Mouse (Mus musculus) MEL (cell line): ENCODE measurements around the gene Dtx4. TPM values are rescaled to one million over a fixed set of nuclear protein-coding genes. Genes with fewer than 3 reads are reported as not detected.

Experiments used
- DNase-seq: peaks from one replicate; pipeline ENCODE4 v3.0.0; 2011; ENCODE audit warnings: low read depth, low spot score
- H3K27ac ChIP-seq: 2 replicates; pipeline ENCODE4 v1.5.1; 2012; ENCODE audit warnings: low read depth, mild to moderate bottlenecking, control low read depth, low read length, moderate library complexity; ENCODE audit not compliant: control insufficient read depth
- H3K27me3 ChIP-seq, 2 experiments: fragments of 150-350 bp in 1 of 2; sonication (generic) in 1 of 2; 2 replicates each; pipeline ENCODE4 v1.6.1; 2012; ENCODE audit warnings: low read length in 2 of 2, mild to moderate bottlenecking in 2 of 2, improper control_type of control experiment in 1 of 2, moderate library complexity in 1 of 2; ENCODE audit not compliant: insufficient read depth in 2 of 2, control insufficient read depth in 1 of 2
- H3K36me3 ChIP-seq, 2 experiments: 2 replicates each; pipeline ENCODE4 v1.6.1; 2012 to 2014; ENCODE audit warnings: low read length in 2 of 2, improper control_type of control experiment in 1 of 2, inconsistent platforms in 1 of 2, mild to moderate bottlenecking in 1 of 2; ENCODE audit not compliant: insufficient read depth in 2 of 2, control insufficient read depth in 1 of 2
- H3K4me1 ChIP-seq, 2 experiments: fragments of 150-350 bp in 1 of 2; sonication (generic) in 1 of 2; 2 replicates each; pipeline ENCODE4 v1.6.1; 2012; ENCODE audit warnings: low read length in 2 of 2, improper control_type of control experiment in 1 of 2, mild to moderate bottlenecking in 1 of 2; ENCODE audit not compliant: insufficient read depth in 2 of 2, control insufficient read depth in 1 of 2
- H3K4me3 ChIP-seq, 2 experiments: fragments of 150-350 bp in 1 of 2; sonication (generic) in 1 of 2; 2 replicates each; pipeline ENCODE4 v1.5.1; 2012; ENCODE audit warnings: low read depth in 2 of 2, low read length in 2 of 2, mild to moderate bottlenecking in 2 of 2, moderate library complexity in 2 of 2, control low read depth in 1 of 2, improper control_type of control experiment in 1 of 2; ENCODE audit not compliant: control insufficient read depth in 1 of 2, insufficient read depth in 1 of 2
- H3K79me2 ChIP-seq: 2 replicates; pipeline ENCODE4 v1.6.1; 2012; ENCODE audit warnings: mild to moderate bottlenecking, low read length, moderate library complexity; ENCODE audit not compliant: control insufficient read depth, poor library complexity, insufficient read depth
- H3K9ac ChIP-seq: 2 replicates; pipeline ENCODE4 v1.6.1; 2012; ENCODE audit warnings: low read depth, mild to moderate bottlenecking, control low read depth, low read length, moderate library complexity; ENCODE audit not compliant: control insufficient read depth, poor library complexity, severe bottlenecking
- H3K9me3 ChIP-seq: fragments of 150-350 bp; sonication (generic); replicated peaks from 2 replicates; pipeline ENCODE4 v1.6.1; 2012; ENCODE audit warnings: mild to moderate bottlenecking, low read length, improper control_type of control experiment, moderate library complexity; ENCODE audit not compliant: insufficient read depth
- E2F4 ChIP-seq: IDR thresholded peaks from 2 replicates; pipeline ENCODE4 v1.6.1; 2011; ENCODE audit warnings: low read depth, low read length, improper control_type of control experiment, borderline replicate concordance
- ELF1 ChIP-seq: IDR thresholded peaks from 2 replicates; pipeline ENCODE4 v1.6.1; 2014; ENCODE audit warnings: low read depth, mild to moderate bottlenecking, inconsistent platforms, low read length, improper control_type of control experiment, moderate library complexity
- ETS1 ChIP-seq: IDR thresholded peaks from 2 replicates; pipeline ENCODE4 v1.6.1; 2012; ENCODE audit warnings: low read depth, mild to moderate bottlenecking, inconsistent platforms, low read length, improper control_type of control experiment, moderate library complexity
- GABPA ChIP-seq: IDR thresholded peaks from 2 replicates; pipeline ENCODE4 v1.6.1; 2012; ENCODE audit warnings: low read depth, mild to moderate bottlenecking, inconsistent platforms, low read length, improper control_type of control experiment, moderate library complexity
- JUND ChIP-seq: IDR thresholded peaks from 2 replicates; pipeline ENCODE4 v1.6.1; 2011; ENCODE audit warnings: low read depth, mild to moderate bottlenecking, improper control_type of control experiment, low read length
- KAT2A ChIP-seq: conservative IDR thresholded peaks from 2 replicates; pipeline ENCODE4 v1.6.1; 2012; ENCODE audit warnings: low read depth, low read length, improper control_type of control experiment, inconsistent platforms
- MAFK ChIP-seq: IDR thresholded peaks from 2 replicates; pipeline ENCODE4 v1.6.1; 2011; ENCODE audit warnings: low read depth, mild to moderate bottlenecking, low read length, improper control_type of control experiment, borderline replicate concordance
- MAZ ChIP-seq: IDR thresholded peaks from 2 replicates; pipeline ENCODE4 v1.6.1; 2012; ENCODE audit warnings: low read depth, mild to moderate bottlenecking, inconsistent platforms, low read length, improper control_type of control experiment
- MEF2A ChIP-seq: IDR thresholded peaks from 2 replicates; pipeline ENCODE4 v1.6.1; 2014; ENCODE audit warnings: low read depth, mild to moderate bottlenecking, inconsistent platforms, low read length, improper control_type of control experiment; ENCODE audit not compliant: poor library complexity, insufficient replicate concordance, severe bottlenecking; ENCODE audit errors: extremely low read depth
- NRF1 ChIP-seq: IDR thresholded peaks from 2 replicates; pipeline ENCODE4 v1.6.1; 2014; ENCODE audit warnings: low read depth, mild to moderate bottlenecking, inconsistent platforms, low read length, improper control_type of control experiment, moderate library complexity; ENCODE audit not compliant: poor library complexity, insufficient read depth, severe bottlenecking
- POLR2A ChIP-seq, 2 experiments: IDR thresholded peaks; 2 replicates each; pipeline ENCODE4 v1.6.1; 2011 to 2012; ENCODE audit warnings: low read length in 2 of 2, mild to moderate bottlenecking in 2 of 2, control low read depth in 1 of 2, improper control_type of control experiment in 1 of 2, low read depth in 1 of 2, moderate library complexity in 1 of 2; ENCODE audit not compliant: control insufficient read depth in 1 of 2, insufficient read depth in 1 of 2, poor library complexity in 1 of 2
- POLR2AphosphoS2 ChIP-seq: IDR thresholded peaks from 2 replicates; pipeline ENCODE4 v1.6.1; 2011; ENCODE audit warnings: low read length, improper control_type of control experiment
- POLR2AphosphoS5 ChIP-seq: IDR thresholded peaks from 2 replicates; pipeline ENCODE4 v1.6.1; 2012; ENCODE audit warnings: low read depth, borderline replicate concordance, mild to moderate bottlenecking, inconsistent platforms, low read length, moderate library complexity, mixed read lengths
- RAD21 ChIP-seq: IDR thresholded peaks from 2 replicates; pipeline ENCODE4 v1.6.1; 2011; ENCODE audit warnings: mild to moderate bottlenecking, low read depth, low read length, improper control_type of control experiment
- SIN3A ChIP-seq: IDR thresholded peaks from 2 replicates; pipeline ENCODE4 v1.6.1; 2012; ENCODE audit warnings: low read length, improper control_type of control experiment, inconsistent platforms
- USF1 ChIP-seq: IDR thresholded peaks from 2 replicates; pipeline ENCODE4 v1.6.1; 2014; ENCODE audit warnings: low read depth, mild to moderate bottlenecking, inconsistent platforms, low read length, improper control_type of control experiment, moderate library complexity
- USF2 ChIP-seq, 2 experiments: IDR thresholded peaks; 2 replicates each; pipeline ENCODE4 v1.6.1; 2011 to 2012; ENCODE audit warnings: improper control_type of control experiment in 2 of 2, low read length in 2 of 2, borderline replicate concordance in 1 of 2, inconsistent platforms in 1 of 2, low read depth in 1 of 2, mild to moderate bottlenecking in 1 of 2; ENCODE audit not compliant: insufficient read depth in 1 of 2
- ZC3H11A ChIP-seq: IDR thresholded peaks from 2 replicates; pipeline ENCODE4 v1.6.1; 2012; ENCODE audit warnings: low read depth, mild to moderate bottlenecking, inconsistent platforms, low read length, improper control_type of control experiment
- polyA plus RNA-seq, 2 experiments: library from polyadenylated mRNA; stranded (reverse) in 1 of 2; unstranded in 1 of 2; fragments of >175 nt in 1 of 2; fragments of >200 nt in 1 of 2; gene quantifications; 2 replicates each; pipeline versions ENCODE4 v1.2.1 to v1.2.4; 2012; ENCODE audit warnings: low replicate concordance in 2 of 2, low read depth in 1 of 2; ENCODE audit not compliant: insufficient read length in 2 of 2, insufficient read depth in 1 of 2, missing spikeins in 1 of 2
- total RNA-seq: library from RNA; depleted of rRNA; stranded (reverse); fragments of 300-350 nt; gene quantifications from 2 replicates; pipeline ENCODE4 v1.2.3, GENCODE M21; 2012

Gene Dtx4
- total and polyA plus RNA-seq, 3 experiments: 2.2 to 8.8 TPM; not detected in 1

DNA sequence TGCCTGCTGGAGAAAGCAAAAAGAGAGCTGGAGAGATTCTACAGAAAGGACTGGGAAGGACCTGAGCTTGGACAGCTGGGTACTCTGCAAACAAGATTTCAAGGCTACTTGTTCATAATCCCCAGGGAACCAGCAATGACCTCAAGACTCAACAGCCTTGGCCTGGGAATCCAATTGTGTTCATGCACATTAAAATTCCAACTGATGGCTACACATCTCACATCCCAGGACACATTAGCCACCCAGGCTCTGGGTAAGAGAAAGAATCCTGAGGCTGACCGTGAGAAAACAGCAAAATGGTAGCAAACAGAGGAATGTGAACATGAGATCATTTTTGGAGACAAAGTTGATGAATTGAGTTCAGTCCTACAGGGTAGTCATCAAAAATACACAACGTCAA, 5.0 kb downstream of the Dtx4 start:
- H3K9me3 ChIP-seq: no peaks in the 10 kb centered on the region
- H3K27ac ChIP-seq: no peak overlapping the region
- H3K27me3 ChIP-seq: no peaks in the 10 kb centered on the region
- H3K9ac ChIP-seq: no peak overlapping the region
- no peak for TF ChIP-seq ELF1
- TF ChIP-seq E2F4: no peak
- no peak for TF ChIP-seq KAT2A
- TF ChIP-seq SIN3A: no peak
- no peak for TF ChIP-seq ZC3H11A
- no peak for TF ChIP-seq POLR2AphosphoS5
- no peak for TF ChIP-seq NRF1
- TF ChIP-seq GABPA: no peak
- TF ChIP-seq POLR2A (IDR thresholded peaks at IDR 0.05; ENCODE audit: control insufficient read depth in 1 of 2, insufficient read depth in 1 of 2, low read depth in 1 of 2, low read length in 2 of 2, poor library complexity in 1 of 2): no peak
- TF ChIP-seq ETS1: no peak
- TF ChIP-seq RAD21: no peak
- TF ChIP-seq POLR2AphosphoS2: no peak
- TF ChIP-seq MAFK: no peak
- no peak for TF ChIP-seq USF1
- TF ChIP-seq MEF2A: no peak
- TF ChIP-seq USF2 (IDR thresholded peaks at IDR 0.05; ENCODE audit: borderline replicate concordance in 1 of 2, insufficient read depth in 1 of 2, low read depth in 1 of 2, low read length in 2 of 2): no peak
- no peak for TF ChIP-seq JUND
- TF ChIP-seq MAZ: no peak
- TF ChIP-seq, all 39 proteins: peak for 0
- Histone ChIP-seq H3K4me1 (peaks cover 3 to 9% of the 10 kb centered on the region in 2 experiments; a peak in 3 of 4 replicates), H3K36me3 (peaks cover 0 to 4% of the 10 kb centered on the region in 2 experiments; a peak in 3 of 4 replicates), H3K79me2 (peaks cover 4% of the 10 kb centered on the region; the same call in 1 of the 2 replicates), H3K4me3 (no peak overlapping the region)
- DNase-seq: no peak

DNA sequence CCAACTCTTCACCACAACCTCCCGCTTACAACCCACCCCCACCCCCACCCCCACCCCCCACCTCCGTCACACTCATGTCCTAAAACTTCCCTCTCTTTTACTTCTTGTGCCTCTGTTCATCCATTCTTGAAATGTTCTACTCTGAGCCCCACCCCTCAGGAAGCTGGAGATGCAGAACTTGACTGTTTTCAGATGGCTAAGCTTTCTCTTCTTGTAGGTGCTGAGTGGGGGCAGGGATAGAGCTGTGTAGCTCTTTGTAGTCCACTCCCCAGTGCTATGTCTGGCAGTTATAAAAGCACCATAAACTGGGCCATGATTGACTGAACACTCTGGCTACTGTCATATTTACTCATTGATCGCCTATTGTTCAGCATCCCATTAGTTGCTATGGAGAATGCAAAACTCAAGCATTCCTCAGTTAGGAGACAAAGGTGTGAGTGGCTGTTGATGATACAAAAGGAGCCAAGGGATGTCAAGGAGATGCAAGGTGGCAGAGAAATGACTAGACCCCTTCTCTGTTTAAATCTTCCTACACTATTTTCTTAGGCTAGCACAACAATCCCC, 6.2 kb downstream of the Dtx4 start:
- H3K4me1 ChIP-seq: peaks cover 0 to 5% of the 10 kb centered on the region in 2 experiments; a peak in 2 of 4 replicates
- peaks cover 0 to 4% of the 10 kb centered on the region in 2 experiments; a peak in 3 of 4 replicates for H3K36me3 ChIP-seq
- TF ChIP-seq ELF1: no peak
- TF ChIP-seq, all 39 proteins: peak for 0
- Histone ChIP-seq H3K9ac (no peak overlapping the region), H3K27me3 (no peaks in the 10 kb centered on the region), H3K4me3 (no peak overlapping the region), H3K27ac (no peak overlapping the region), H3K79me2 (no peaks in the 10 kb centered on the region), H3K9me3 (no peaks in the 10 kb centered on the region)
- DNase-seq: no peak
